Mouse (Mus musculus): ENCODE measurements around the gene Zfp275. TPM values are rescaled to one million over a fixed set of nuclear protein-coding genes. Genes with fewer than 3 reads are reported as not detected.

Gene Zfp275
- 3.4 and 3.9 TPM in 2 replicates for polyA plus RNA-seq (2021; fragmentation: Nextera tagmentation)
- long read RNA-seq, experiment 1, partial matches to known transcripts, result 0 of 17 reads
- long read RNA-seq, experiment 1, other reads (novel, unspliced or antisense), result 17 of 17 reads
- long read RNA-seq, experiment 2, partial matches to known transcripts, result 0 of 4 reads
- long read RNA-seq, experiment 2, other reads (novel, unspliced or antisense), result 4 of 4 reads

DNA sequence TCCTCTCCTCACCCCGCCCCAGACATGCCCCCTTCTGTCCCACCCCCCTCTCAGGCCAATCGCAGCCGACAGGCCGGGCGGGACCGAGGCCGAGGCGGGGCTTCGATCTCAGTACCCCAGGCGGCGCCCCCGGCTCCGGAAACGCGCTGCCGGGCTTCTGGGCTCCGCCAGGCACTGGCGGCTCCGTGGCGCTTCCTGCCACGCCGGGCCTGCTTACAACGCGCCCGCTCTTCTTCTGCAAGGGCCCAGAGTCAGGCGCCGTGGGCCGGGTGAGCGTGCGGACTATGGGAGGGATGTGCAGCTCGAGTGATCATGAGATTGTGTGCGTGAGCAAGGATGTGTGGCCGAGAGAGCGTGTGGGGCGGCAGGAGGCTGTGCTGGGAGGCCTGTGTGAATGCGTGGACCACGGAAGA lies at the start of gene Zfp275:
Gene Zfp275, plus strand, starts transcription at position 139 of the 413 bp plus-strand sequence.

DNA sequence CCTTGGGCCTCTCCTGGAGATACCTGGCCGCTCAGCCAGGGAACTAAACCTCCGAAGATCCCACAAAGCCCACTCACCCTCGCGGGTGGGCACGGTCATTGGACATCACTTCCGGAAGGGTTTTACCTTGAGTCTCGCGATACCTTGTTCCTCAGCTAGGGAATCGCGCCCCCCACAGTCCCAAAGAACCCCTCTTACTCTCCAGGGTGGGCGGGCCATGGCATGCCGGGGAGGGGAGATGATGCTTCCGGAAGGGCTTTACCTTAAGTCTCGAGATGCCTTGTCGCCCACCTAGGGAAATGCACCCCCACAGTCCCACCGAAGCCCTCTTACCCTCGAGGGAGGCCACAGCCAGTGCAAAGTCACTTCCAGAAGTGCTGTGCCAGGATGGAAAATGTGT lies 49.5 kb upstream of the Zfp275 start, which contains the start of the genes Xlr5a and Xlr5c:
Gene Xlr5a, minus strand, starts transcription at position 101 of the 400 bp plus-strand sequence.
Gene Xlr5c, minus strand, starts transcription at position 101 of the 400 bp plus-strand sequence.

DNA sequence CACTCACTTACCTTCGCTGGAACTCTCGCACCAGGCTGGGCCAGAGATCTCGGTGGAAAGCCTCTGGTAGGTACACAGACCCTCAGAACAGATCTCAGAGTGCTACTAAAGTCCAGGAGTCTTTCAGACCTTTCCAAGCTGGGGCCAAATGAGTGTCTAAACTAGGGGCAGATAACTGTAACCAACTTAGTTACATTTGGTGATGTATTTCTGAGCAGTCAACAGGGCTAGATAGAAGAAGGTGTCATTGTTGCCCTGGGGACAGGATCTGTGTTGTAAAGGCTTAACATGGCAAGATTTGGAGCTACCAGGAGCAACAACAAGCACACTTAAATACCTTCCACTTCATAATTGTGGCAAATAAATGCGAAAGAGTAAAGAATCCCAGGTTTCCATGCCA lies 5.7 kb upstream of the Zfp275 start, which contains the start of gene Gm45015:
Gene Gm45015, minus strand, starts transcription at position 101 of the 400 bp plus-strand sequence.

DNA sequence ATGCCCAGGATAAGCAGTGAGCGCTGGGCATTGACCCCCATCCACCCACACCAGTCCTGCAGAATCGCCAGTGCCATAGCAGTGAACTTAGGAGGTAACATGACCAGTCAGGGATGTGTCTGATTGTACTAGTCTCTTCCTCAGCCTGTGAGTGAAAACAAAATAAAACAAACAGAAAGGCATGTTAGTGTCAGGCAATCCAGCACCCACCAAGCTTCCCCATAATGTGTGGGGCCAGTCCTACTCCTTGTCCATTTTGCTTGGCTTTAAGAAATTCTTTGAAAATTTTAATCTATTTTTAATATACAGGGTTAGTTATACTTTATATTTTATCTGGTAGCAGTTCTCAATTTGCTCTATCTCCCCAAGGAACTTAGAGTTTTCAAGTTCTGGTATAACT lies 56.2 kb downstream of the Zfp275 start, which contains the start of gene Gm18336:
Gene Gm18336, minus strand, starts transcription at position 101 of the 400 bp plus-strand sequence.

Other genes with a start within 250 kb of the Zfp275 start
- 0.97 and 2.4 TPM in 2 replicates for gene Xlr3a, start 245.5 kb upstream of the Zfp275 start, polyA plus RNA-seq (2021; fragmentation: Nextera tagmentation)
- gene Gm14685, start 225.6 kb upstream of the Zfp275 start, polyA plus RNA-seq (2021; fragmentation: Nextera tagmentation), result 0.37 TPM in 1 of 2 replicates, not detected in the other
- not detected in 2 replicates for gene Xlr5b, start 193.8 kb upstream of the Zfp275 start, polyA plus RNA-seq (2021; fragmentation: Nextera tagmentation)
- gene DXBay18, start 193.2 kb upstream of the Zfp275 start, polyA plus RNA-seq (2021; fragmentation: Nextera tagmentation), result 0.28 TPM in 1 of 2 replicates, not detected in the other
- gene Spin2d, start 165.6 kb upstream of the Zfp275 start, polyA plus RNA-seq (2021; fragmentation: Nextera tagmentation), result not detected in 2 replicates
- gene Xlr3b, start 150.4 kb upstream of the Zfp275 start, polyA plus RNA-seq (2021; fragmentation: Nextera tagmentation), result 1.3 and 3.3 TPM in 2 replicates
- gene Xlr4b, start 128.3 kb upstream of the Zfp275 start, polyA plus RNA-seq (2021; fragmentation: Nextera tagmentation), result 0.48 TPM in 1 of 2 replicates, not detected in the other
- 16.8 and 21.8 TPM in 2 replicates for gene F8a, start 114.3 kb upstream of the Zfp275 start, polyA plus RNA-seq (2021; fragmentation: Nextera tagmentation)
- not detected in 2 replicates for gene Xlr4c, start 99.5 kb upstream of the Zfp275 start, polyA plus RNA-seq (2021; fragmentation: Nextera tagmentation)
- not detected in 2 replicates for gene Xlr3c, start 77.2 kb upstream of the Zfp275 start, polyA plus RNA-seq (2021; fragmentation: Nextera tagmentation)
- gene Xlr5a, start 49.6 kb upstream of the Zfp275 start, polyA plus RNA-seq (2021; fragmentation: Nextera tagmentation), result 0.31 TPM in 1 of 2 replicates, not detected in the other
- 0.20 TPM in 1 of 2 replicates, not detected in the other for gene Xlr5c, start 49.6 kb upstream of the Zfp275 start, polyA plus RNA-seq (2021; fragmentation: Nextera tagmentation)
- gene Gm45015, start 5.8 kb upstream of the Zfp275 start, polyA plus RNA-seq (2021; fragmentation: Nextera tagmentation), result not detected in 2 replicates
- gene Gm18336, start 56.1 kb downstream of the Zfp275 start, polyA plus RNA-seq (2021; fragmentation: Nextera tagmentation), result not detected in 2 replicates
- gene Zfp92, start 68.5 kb downstream of the Zfp275 start, polyA plus RNA-seq (2021; fragmentation: Nextera tagmentation), result 0.55 and 0.64 TPM in 2 replicates
- gene Trex2, start 92.7 kb downstream of the Zfp275 start, polyA plus RNA-seq (2021; fragmentation: Nextera tagmentation), result not detected in 2 replicates
- 13.6 and 16.0 TPM in 2 replicates for gene Haus7, start 116.4 kb downstream of the Zfp275 start, polyA plus RNA-seq (2021; fragmentation: Nextera tagmentation)
- gene Bgn, start 141.0 kb downstream of the Zfp275 start, polyA plus RNA-seq (2021; fragmentation: Nextera tagmentation), result 13.0 and 24.0 TPM in 2 replicates
- 12.5 and 14.4 TPM in 2 replicates for gene Atp2b3, start 160.5 kb downstream of the Zfp275 start, polyA plus RNA-seq (2021; fragmentation: Nextera tagmentation)